Mouse (Mus musculus): ENCODE data around the gene Ttc9b. TPM values are rescaled to one million over a fixed set of nuclear protein-coding genes. Genes with fewer than 3 reads are reported as not detected.
"Not testable (repeated sequence)": the region's sequence is repeated elsewhere in the genome, so short reads cannot be mapped to it uniquely, and the experiment has no call there.

Gene Ttc9b
- polyA plus RNA-seq, 1 experiment from 2014 or later = 10.9 TPM

- peak overlapping the region; percentile 17 for H3K27ac ChIP-seq
- no peaks in the 10 kb centered on the region for H3K27me3 ChIP-seq (ENCODE audit: insufficient read depth, poor library complexity, severe bottlenecking)
- H3K4me3 ChIP-seq = no peak overlapping the region
- H3K36me3 ChIP-seq = peaks cover 59% of the 10 kb centered on the region
- WGBS = 59% methylated on average over 8 of the region's 8 CpGs
- H3K4me1 ChIP-seq (replicated peaks) = peaks cover 19% of the 10 kb centered on the region
- no peak for DNase-seq (ENCODE audit: low spot score)
- H3K9me3 ChIP-seq = no peaks in the 10 kb centered on the region
These were observed 39.8 kb upstream of the Ttc9b start for GRCm38 (mm10) chr7:27613751-27614499.

- Histone ChIP-seq H3K4me3 (no peak overlapping the region), H3K9me3 (no peaks in the 10 kb centered on the region), H3K4me1 (replicated peaks) (no peaks in the 10 kb centered on the region), H3K27me3 (ENCODE audit: insufficient read depth, poor library complexity, severe bottlenecking) (no peaks in the 10 kb centered on the region), H3K36me3 (peaks cover 98% of the 10 kb centered on the region), H3K27ac (no peak overlapping the region)
- no peak for DNase-seq (ENCODE audit: low spot score)
- WGBS = 88% methylated on average over 6 of the region's 6 CpGs
These were observed 32.7 kb upstream of the Ttc9b start for GRCm38 (mm10) chr7:27621028-27621427.

DNA sequence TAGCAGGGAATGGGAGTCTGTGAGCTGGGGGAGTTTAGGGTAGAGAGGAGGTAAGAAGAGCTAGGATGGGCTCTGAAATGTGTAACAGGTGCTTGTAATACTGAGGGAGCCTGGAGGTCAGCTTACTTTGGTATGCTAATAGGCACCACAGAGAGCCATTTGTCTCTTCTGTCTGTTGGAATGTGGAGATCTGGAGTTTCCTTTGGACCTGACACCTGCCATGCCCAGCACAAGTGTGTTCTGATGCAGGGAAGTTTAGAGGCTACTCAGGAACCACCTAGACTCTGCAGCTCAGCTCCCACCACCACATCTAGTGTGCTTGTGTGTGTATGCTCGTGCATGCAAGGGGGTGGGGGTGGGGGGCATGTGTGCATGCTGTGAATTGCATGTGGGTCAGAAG, 31.5 kb upstream of the Ttc9b start:
- H3K4me1 ChIP-seq (replicated peaks) = no peaks in the 10 kb centered on the region
- no peaks in the 10 kb centered on the region for H3K9me3 ChIP-seq
- no peaks in the 10 kb centered on the region for H3K27me3 ChIP-seq (ENCODE audit: insufficient read depth, poor library complexity, severe bottlenecking)
- peaks cover 98% of the 10 kb centered on the region for H3K36me3 ChIP-seq
- no peak overlapping the region for H3K27ac ChIP-seq
- H3K4me3 ChIP-seq = no peak overlapping the region
- WGBS = 74% methylated on average over 1 of the region's 1 CpGs
- no peak for DNase-seq (ENCODE audit: low spot score)

DNA sequence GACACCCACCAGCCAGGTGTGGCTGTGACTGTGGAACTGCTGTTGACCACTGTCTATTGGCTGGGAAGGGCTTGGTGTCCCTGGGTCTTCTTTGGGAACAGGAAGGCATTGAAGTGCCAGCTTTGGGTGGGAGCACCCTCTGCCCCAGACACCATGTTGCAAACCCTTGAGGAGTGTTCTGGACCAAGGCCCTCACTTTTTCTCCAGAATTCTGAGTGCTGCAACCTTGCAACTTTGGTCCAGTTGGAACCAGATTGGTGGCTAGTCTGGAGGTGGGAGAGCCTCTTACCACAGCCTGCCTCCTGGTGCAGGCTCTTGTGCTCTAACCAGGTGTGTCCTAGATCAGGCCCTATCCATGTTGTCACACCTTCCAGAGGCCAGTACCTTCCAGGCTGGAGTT, 28.7 kb upstream of the Ttc9b start:
- DNase-seq (ENCODE audit: low spot score) = no peak
- Histone ChIP-seq H3K27me3 (ENCODE audit: insufficient read depth, poor library complexity, severe bottlenecking) (no peaks in the 10 kb centered on the region), H3K9me3 (no peaks in the 10 kb centered on the region), H3K4me1 (replicated peaks) (no peaks in the 10 kb centered on the region), H3K27ac (no peak overlapping the region), H3K36me3 (peaks cover 98% of the 10 kb centered on the region), H3K4me3 (no peak overlapping the region)

GRCm38 (mm10) chr7:27627707-27628106, 26.0 kb upstream of the Ttc9b start:
- WGBS = 89% methylated on average over 7 of the region's 7 CpGs
- H3K4me3 ChIP-seq = no peak overlapping the region
- H3K27ac ChIP-seq = no peak overlapping the region
- no peaks in the 10 kb centered on the region for H3K4me1 ChIP-seq (replicated peaks)
- peaks cover 94% of the 10 kb centered on the region for H3K36me3 ChIP-seq
- no peaks in the 10 kb centered on the region for H3K9me3 ChIP-seq
- no peak for DNase-seq (ENCODE audit: low spot score)
- no peaks in the 10 kb centered on the region for H3K27me3 ChIP-seq (ENCODE audit: insufficient read depth, poor library complexity, severe bottlenecking)

GRCm38 (mm10) chr7:27628190-27628589, 25.5 kb upstream of the Ttc9b start:
- no peaks in the 10 kb centered on the region for H3K27me3 ChIP-seq (ENCODE audit: insufficient read depth, poor library complexity, severe bottlenecking)
- H3K9me3 ChIP-seq = no peaks in the 10 kb centered on the region
- no peak overlapping the region for H3K4me3 ChIP-seq
- no peak overlapping the region for H3K27ac ChIP-seq
- DNase-seq (ENCODE audit: low spot score) = no peak
- no peaks in the 10 kb centered on the region for H3K4me1 ChIP-seq (replicated peaks)
- peaks cover 94% of the 10 kb centered on the region for H3K36me3 ChIP-seq
- 94% methylated on average over 6 of the region's 6 CpGs for WGBS

DNA sequence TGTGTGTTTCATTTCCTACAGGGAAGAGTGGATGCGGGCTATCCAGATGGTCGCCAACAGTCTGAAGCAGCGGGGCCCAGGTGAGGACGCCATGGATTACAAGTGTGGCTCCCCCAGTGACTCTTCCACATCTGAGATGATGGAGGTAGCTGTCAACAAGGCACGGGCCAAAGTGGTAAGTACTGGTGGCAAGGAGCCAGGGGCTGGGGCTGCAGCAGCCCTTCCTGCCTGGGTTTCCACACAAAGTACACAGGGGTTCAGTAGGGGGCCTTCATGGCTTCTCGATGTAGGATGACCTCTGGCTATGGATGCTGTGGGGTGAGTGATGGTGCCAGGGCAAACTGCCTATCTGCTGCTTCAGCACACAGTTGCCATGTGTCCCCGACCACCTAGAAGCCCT, 24.9 kb upstream of the Ttc9b start:
- H3K9me3 ChIP-seq; DNase-seq (ENCODE audit: low spot score); H3K27ac ChIP-seq; H3K27me3 ChIP-seq (ENCODE audit: insufficient read depth, poor library complexity, severe bottlenecking); H3K4me1 ChIP-seq (replicated peaks); H3K4me3 ChIP-seq: not testable (repeated sequence)
- WGBS = 96% methylated on average over 7 of the region's 7 CpGs
- H3K36me3 ChIP-seq = peaks cover 94% of the 10 kb centered on the region

- no peak for DNase-seq (ENCODE audit: low spot score)
- Histone ChIP-seq H3K27me3 (ENCODE audit: insufficient read depth, poor library complexity, severe bottlenecking) (no peaks in the 10 kb centered on the region), H3K4me3 (no peak overlapping the region), H3K4me1 (replicated peaks) (no peaks in the 10 kb centered on the region), H3K9me3 (no peaks in the 10 kb centered on the region), H3K36me3 (peaks cover 96% of the 10 kb centered on the region), H3K27ac (no peak overlapping the region)
- over 99% methylated on average over 4 of the region's 4 CpGs for WGBS
These were observed 22.3 kb upstream of the Ttc9b start for GRCm38 (mm10) chr7:27631439-27631838.

GRCm38 (mm10) chr7:27633166-27633565, 20.5 kb upstream of the Ttc9b start:
- H3K9me3 ChIP-seq = no peaks in the 10 kb centered on the region
- H3K36me3 ChIP-seq = peaks cover 96% of the 10 kb centered on the region
- no peaks in the 10 kb centered on the region for H3K27me3 ChIP-seq (ENCODE audit: insufficient read depth, poor library complexity, severe bottlenecking)
- H3K4me3 ChIP-seq = no peak overlapping the region
- DNase-seq (ENCODE audit: low spot score) = no peak
- 94% methylated on average over 6 of the region's 6 CpGs for WGBS
- no peak overlapping the region for H3K27ac ChIP-seq
- H3K4me1 ChIP-seq (replicated peaks) = no peaks in the 10 kb centered on the region

DNA sequence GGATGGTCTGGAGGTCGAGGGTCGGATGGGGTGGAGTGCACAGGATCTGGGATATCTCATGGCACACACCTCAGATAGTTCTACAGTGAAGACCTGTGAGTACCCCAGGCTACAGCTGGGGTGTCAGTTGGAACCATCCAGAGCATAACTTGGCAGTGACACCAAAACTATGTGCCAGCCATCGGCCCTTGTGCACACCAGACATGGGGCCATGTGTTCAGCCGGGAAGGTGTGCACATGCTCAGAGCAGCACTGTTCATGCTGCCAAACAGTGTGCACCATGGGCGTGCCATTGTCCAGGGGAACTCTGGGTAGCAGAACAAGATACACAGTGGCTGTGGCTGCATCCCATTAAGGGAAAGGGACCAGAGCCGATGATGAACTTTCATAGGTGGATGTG, 19.0 kb upstream of the Ttc9b start:
- 95% methylated on average over 6 of the region's 6 CpGs for WGBS
- H3K4me3 ChIP-seq = no peak overlapping the region
- H3K36me3 ChIP-seq = peaks cover 87% of the 10 kb centered on the region

GRCm38 (mm10) chr7:27635094-27635493, 18.6 kb upstream of the Ttc9b start:
- H3K4me3 ChIP-seq; H3K27ac ChIP-seq; DNase-seq (ENCODE audit: low spot score); H3K4me1 ChIP-seq (replicated peaks); H3K27me3 ChIP-seq (ENCODE audit: insufficient read depth, poor library complexity, severe bottlenecking); H3K9me3 ChIP-seq: not testable (repeated sequence)
- H3K36me3 ChIP-seq = peaks cover 87% of the 10 kb centered on the region
- 91% methylated on average over 2 of the region's 2 CpGs for WGBS

More for the DNA sequence above, 19.0 kb upstream of the Ttc9b start:
- H3K9me3 ChIP-seq = no peaks in the 10 kb centered on the region
- no peak overlapping the region for H3K27ac ChIP-seq
- no peak for DNase-seq (ENCODE audit: low spot score)
- H3K4me1 ChIP-seq (replicated peaks) = no peaks in the 10 kb centered on the region
- H3K27me3 ChIP-seq (ENCODE audit: insufficient read depth, poor library complexity, severe bottlenecking) = no peaks in the 10 kb centered on the region

GRCm38 (mm10) chr7:27644471-27644870, 9.2 kb upstream of the Ttc9b start:
- Histone ChIP-seq H3K4me3 (no peak overlapping the region), H3K36me3 (peaks cover 6% of the 10 kb centered on the region; the same call in 1 of the 2 replicates), H3K9me3 (no peaks in the 10 kb centered on the region), H3K27ac (no peak overlapping the region), H3K27me3 (ENCODE audit: insufficient read depth, poor library complexity, severe bottlenecking) (no peaks in the 10 kb centered on the region), H3K4me1 (replicated peaks) (no peaks in the 10 kb centered on the region)
- 59% methylated on average over 1 of the region's 1 CpGs for WGBS
- no peak for DNase-seq (ENCODE audit: low spot score)

- Histone ChIP-seq H3K4me3 (no peak overlapping the region), H3K27me3 (ENCODE audit: insufficient read depth, poor library complexity, severe bottlenecking) (peaks cover 2% of the 10 kb centered on the region; the same call in 1 of the 2 replicates), H3K36me3 (no peaks in the 10 kb centered on the region), H3K9me3 (no peaks in the 10 kb centered on the region), H3K4me1 (replicated peaks) (0 out of 2 replicates have a peak, but pooled peaks cover 6% of the 10 kb centered on the region), H3K27ac (no peak overlapping the region)
- DNase-seq (ENCODE audit: low spot score) = no peak
- 87% methylated on average over 7 of the region's 7 CpGs for WGBS
These were observed 7.2 kb upstream of the Ttc9b start for GRCm38 (mm10) chr7:27646516-27646915.

Data from hindbrain, embryonic 10.5 days (tissue).